Mouse (Mus musculus): ENCODE measurements around the gene Cnga4. TPM values are rescaled to one million over a fixed set of nuclear protein-coding genes. Genes with fewer than 3 reads are reported as not detected.
A peak's percentile ranks its signal among the peaks of the same experiment; 100 is the strongest.

The Cnga4 gene
- polyA plus RNA-seq, 1 experiment from 2014 or later, result not detected

DNA sequence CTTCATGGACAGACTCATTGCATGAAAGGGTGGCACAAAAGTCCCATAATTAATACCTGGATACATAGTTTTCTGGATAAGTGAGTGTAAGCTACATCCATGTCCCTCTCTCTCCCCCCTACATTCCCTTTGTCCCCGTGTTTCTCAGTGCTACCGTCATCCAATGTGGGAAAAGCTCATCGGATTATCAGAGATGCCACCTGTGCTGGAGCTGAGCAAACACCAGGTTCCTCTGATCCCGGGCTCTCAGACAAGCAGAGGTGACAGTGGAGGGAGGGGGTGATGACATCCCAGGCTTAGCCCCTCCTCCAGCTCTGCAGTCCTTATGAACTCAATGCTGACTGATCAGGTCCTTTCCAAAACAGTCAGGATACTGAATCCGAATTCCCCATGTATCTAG lies 20.0 kb downstream of the Cnga4 start:
- H3K27ac ChIP-seq (ENCODE audit: low read length), result no peak overlapping the region
- no peaks in the 10 kb centered on the region for H3K4me1 ChIP-seq (ENCODE audit: control insufficient read depth, insufficient read depth, low read length)
- H3K9ac ChIP-seq (replicated peaks; ENCODE audit: low read depth, low read length), result no peak overlapping the region
- 20% methylated on average over 5 of the region's 5 CpGs for WGBS
- no peaks in the 10 kb centered on the region for H3K36me3 ChIP-seq (ENCODE audit: control insufficient read depth, insufficient read depth, low read length)
- H3K9me3 ChIP-seq (ENCODE audit: control insufficient read depth, low read depth, low read length), result no peaks in the 10 kb centered on the region
- H3K4me3 ChIP-seq (ENCODE audit: low read depth, low read length), result no peak overlapping the region
- no peak for ATAC-seq (ENCODE audit: insufficient number of reproducible peaks, insufficient read depth, low FRiP score, low read depth)
- H3K4me2 ChIP-seq (replicated peaks; ENCODE audit: low read depth, low read length), result no peak overlapping the region
- H3K27me3 ChIP-seq (ENCODE audit: control insufficient read depth, insufficient read depth, low read length), result 0 out of 2 replicates have a peak, but pooled peaks cover 22% of the 10 kb centered on the region

DNA sequence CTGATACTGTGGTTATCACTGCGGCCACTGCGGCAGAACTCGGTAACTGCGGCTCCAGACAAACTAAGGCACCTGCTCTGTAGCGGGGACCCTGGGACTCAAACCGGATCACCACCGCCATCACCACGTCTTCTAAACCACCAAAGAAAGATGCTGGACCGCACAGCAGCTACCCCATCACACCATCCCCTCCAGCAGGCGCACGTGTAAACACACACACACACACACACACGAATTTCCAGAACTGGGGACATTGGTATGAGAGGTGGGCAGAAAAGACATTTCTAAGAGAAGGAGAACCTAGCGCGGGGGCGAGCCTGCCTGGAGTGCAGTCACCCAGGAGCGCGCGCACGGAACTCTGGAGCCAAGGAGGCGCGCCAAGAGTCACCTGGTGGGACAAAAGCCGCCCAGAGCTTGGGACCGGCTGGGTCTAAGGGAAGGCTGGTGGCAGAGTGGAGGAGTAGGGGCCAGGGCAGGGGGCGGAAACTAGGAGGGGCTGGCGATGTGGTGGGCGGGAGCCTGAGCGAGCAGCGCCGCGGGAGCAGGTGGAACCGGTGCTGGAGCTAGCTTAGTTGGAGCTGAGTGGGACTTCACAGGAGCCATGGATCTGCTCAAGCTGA lies 21.2 kb downstream of the Cnga4 start, which contains the start of gene Cckbr:
TSS of gene Cckbr (plus strand) at position 308 of the 620 bp plus-strand sequence.
- ATAC-seq (ENCODE audit: insufficient number of reproducible peaks, insufficient read depth, low FRiP score, low read depth), result peak; percentile 91
- Histone ChIP-seq H3K4me3 (ENCODE audit: low read depth, low read length) (peak within 1 kb of the TSS; percentile 29), H3K36me3 (ENCODE audit: control insufficient read depth, insufficient read depth, low read length) (no peaks in the 10 kb centered on the region), H3K27ac (ENCODE audit: low read length) (no peak within 1 kb of the TSS), H3K9me3 (ENCODE audit: control insufficient read depth, low read depth, low read length) (no peaks in the 10 kb centered on the region), H3K4me2 (replicated peaks; ENCODE audit: low read depth, low read length) (peak within 1 kb of the TSS; percentile 68), H3K9ac (replicated peaks; ENCODE audit: low read depth, low read length) (no peak within 1 kb of the TSS), H3K4me1 (ENCODE audit: control insufficient read depth, insufficient read depth, low read length) (no peaks in the 10 kb centered on the region), H3K27me3 (ENCODE audit: control insufficient read depth, insufficient read depth, low read length) (0 out of 2 replicates have a peak, but pooled peaks cover 22% of the 10 kb centered on the region)
- 1% methylated on average over 31 of the region's 31 CpGs for WGBS

DNA sequence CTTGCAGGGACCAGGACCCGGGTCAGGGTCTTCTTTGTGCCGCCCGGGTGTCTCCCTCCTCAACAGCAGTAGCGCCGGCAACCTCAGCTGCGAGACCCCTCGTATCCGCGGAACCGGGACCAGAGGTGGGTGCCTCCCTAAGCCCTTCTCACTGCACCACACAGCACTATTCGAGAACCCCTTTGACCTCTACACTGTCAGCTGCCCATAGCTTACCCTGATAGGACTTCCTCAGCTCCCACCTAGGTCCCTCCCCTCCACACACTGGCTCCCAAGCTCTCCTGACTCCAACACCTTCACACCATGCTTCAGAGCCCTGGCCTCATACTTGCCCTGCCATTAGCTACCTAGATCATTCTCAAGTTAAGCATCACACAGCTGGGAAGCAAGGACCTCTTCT lies 21.7 kb downstream of the Cnga4 start:
- Histone ChIP-seq H3K4me2 (replicated peaks; ENCODE audit: low read depth, low read length) (peak overlapping the region; percentile 68), H3K36me3 (ENCODE audit: control insufficient read depth, insufficient read depth, low read length) (no peaks in the 10 kb centered on the region), H3K9me3 (ENCODE audit: control insufficient read depth, low read depth, low read length) (no peaks in the 10 kb centered on the region), H3K4me3 (ENCODE audit: low read depth, low read length) (peak overlapping the region; percentile 29), H3K4me1 (ENCODE audit: control insufficient read depth, insufficient read depth, low read length) (no peaks in the 10 kb centered on the region), H3K9ac (replicated peaks; ENCODE audit: low read depth, low read length) (no peak overlapping the region), H3K27me3 (ENCODE audit: control insufficient read depth, insufficient read depth, low read length) (0 out of 2 replicates have a peak, but pooled peaks cover 22% of the 10 kb centered on the region), H3K27ac (ENCODE audit: low read length) (no peak overlapping the region)
- peak; percentile 72 for ATAC-seq (ENCODE audit: insufficient number of reproducible peaks, insufficient read depth, low FRiP score, low read depth)
- 2% methylated on average over 9 of the region's 11 CpGs for WGBS

DNA sequence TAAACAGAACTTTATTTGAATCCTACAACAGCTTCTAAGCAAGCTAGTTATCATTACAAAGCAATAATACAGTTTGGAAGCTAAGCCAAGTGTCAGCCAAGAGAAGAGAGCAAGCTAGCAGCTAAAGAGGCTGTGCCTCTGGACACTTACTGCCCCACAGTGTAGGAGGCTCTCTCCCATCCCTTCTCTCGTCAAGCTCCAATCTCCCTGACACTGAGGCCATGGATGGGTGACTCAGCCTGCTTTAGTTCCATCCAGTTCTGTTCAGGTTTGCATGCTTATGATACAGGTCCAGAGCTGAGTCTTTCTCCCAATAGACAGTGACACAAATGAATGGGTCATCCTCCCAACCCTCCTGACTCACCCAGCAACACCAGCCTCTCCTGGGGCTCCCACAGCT lies 27.7 kb downstream of the Cnga4 start:
- Histone ChIP-seq H3K4me3 (ENCODE audit: low read depth, low read length) (no peak overlapping the region), H3K9ac (replicated peaks; ENCODE audit: low read depth, low read length) (no peak overlapping the region), H3K36me3 (ENCODE audit: control insufficient read depth, insufficient read depth, low read length) (no peaks in the 10 kb centered on the region), H3K27me3 (ENCODE audit: control insufficient read depth, insufficient read depth, low read length) (no peaks in the 10 kb centered on the region), H3K4me2 (replicated peaks; ENCODE audit: low read depth, low read length) (no peak overlapping the region), H3K27ac (ENCODE audit: low read length) (no peak overlapping the region), H3K4me1 (ENCODE audit: control insufficient read depth, insufficient read depth, low read length) (no peaks in the 10 kb centered on the region), H3K9me3 (ENCODE audit: control insufficient read depth, low read depth, low read length) (no peaks in the 10 kb centered on the region)
- ATAC-seq (ENCODE audit: insufficient number of reproducible peaks, insufficient read depth, low FRiP score, low read depth), result no peak
- 40% methylated on average over 1 of the region's 1 CpGs for WGBS

DNA sequence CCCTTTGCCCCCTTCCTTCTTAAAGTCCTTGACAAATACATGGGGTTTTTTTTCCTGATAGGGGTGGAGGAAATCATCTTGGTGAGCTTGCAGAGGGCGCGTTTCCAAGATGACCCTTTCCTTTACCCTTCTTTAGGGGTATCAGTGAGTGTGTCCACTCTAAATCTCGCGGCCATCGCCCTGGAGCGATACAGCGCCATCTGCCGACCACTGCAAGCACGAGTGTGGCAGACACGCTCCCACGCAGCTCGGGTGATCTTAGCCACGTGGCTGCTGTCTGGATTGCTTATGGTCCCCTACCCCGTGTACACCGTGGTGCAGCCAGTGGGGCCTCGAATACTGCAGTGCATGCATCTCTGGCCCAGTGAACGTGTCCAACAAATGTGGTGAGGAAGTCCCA lies 29.5 kb downstream of the Cnga4 start:
- Histone ChIP-seq H3K27me3 (ENCODE audit: control insufficient read depth, insufficient read depth, low read length) (no peaks in the 10 kb centered on the region), H3K4me2 (replicated peaks; ENCODE audit: low read depth, low read length) (no peak overlapping the region), H3K36me3 (ENCODE audit: control insufficient read depth, insufficient read depth, low read length) (no peaks in the 10 kb centered on the region), H3K27ac (ENCODE audit: low read length) (no peak overlapping the region), H3K4me3 (ENCODE audit: low read depth, low read length) (no peak overlapping the region), H3K9ac (replicated peaks; ENCODE audit: low read depth, low read length) (no peak overlapping the region), H3K9me3 (ENCODE audit: control insufficient read depth, low read depth, low read length) (no peaks in the 10 kb centered on the region), H3K4me1 (ENCODE audit: control insufficient read depth, insufficient read depth, low read length) (no peaks in the 10 kb centered on the region)
- ATAC-seq (ENCODE audit: insufficient number of reproducible peaks, insufficient read depth, low FRiP score, low read depth), result no peak
- WGBS, result 84% methylated on average over 17 of the region's 17 CpGs

DNA sequence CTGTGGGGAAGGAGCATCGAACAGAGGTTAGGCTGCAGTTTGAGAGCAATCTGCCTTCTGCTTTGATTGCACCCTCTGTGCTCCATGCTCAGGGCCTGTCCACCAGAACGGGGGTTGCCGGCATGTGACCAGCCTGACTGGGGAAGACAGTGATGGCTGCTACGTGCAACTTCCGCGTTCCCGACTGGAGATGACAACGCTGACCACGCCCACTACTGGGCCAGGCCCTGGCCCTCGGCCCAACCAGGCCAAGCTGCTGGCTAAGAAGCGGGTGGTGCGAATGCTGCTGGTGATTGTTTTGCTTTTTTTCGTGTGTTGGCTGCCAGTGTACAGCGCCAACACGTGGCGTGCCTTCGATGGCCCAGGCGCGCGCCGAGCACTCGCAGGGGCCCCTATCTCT lies 30.4 kb downstream of the Cnga4 start:
- no peak overlapping the region for H3K4me2 ChIP-seq (replicated peaks; ENCODE audit: low read depth, low read length)
- H3K4me3 ChIP-seq (ENCODE audit: low read depth, low read length), result no peak overlapping the region
- H3K36me3 ChIP-seq (ENCODE audit: control insufficient read depth, insufficient read depth, low read length), result no peaks in the 10 kb centered on the region
- no peak overlapping the region for H3K9ac ChIP-seq (replicated peaks; ENCODE audit: low read depth, low read length)
- H3K4me1 ChIP-seq (ENCODE audit: control insufficient read depth, insufficient read depth, low read length), result no peaks in the 10 kb centered on the region
- H3K27me3 ChIP-seq (ENCODE audit: control insufficient read depth, insufficient read depth, low read length), result no peaks in the 10 kb centered on the region
- no peaks in the 10 kb centered on the region for H3K9me3 ChIP-seq (ENCODE audit: control insufficient read depth, low read depth, low read length)
- H3K27ac ChIP-seq (ENCODE audit: low read length), result no peak overlapping the region
- no peak for ATAC-seq (ENCODE audit: insufficient number of reproducible peaks, insufficient read depth, low FRiP score, low read depth)
- 80% methylated on average over 22 of the region's 22 CpGs for WGBS

DNA sequence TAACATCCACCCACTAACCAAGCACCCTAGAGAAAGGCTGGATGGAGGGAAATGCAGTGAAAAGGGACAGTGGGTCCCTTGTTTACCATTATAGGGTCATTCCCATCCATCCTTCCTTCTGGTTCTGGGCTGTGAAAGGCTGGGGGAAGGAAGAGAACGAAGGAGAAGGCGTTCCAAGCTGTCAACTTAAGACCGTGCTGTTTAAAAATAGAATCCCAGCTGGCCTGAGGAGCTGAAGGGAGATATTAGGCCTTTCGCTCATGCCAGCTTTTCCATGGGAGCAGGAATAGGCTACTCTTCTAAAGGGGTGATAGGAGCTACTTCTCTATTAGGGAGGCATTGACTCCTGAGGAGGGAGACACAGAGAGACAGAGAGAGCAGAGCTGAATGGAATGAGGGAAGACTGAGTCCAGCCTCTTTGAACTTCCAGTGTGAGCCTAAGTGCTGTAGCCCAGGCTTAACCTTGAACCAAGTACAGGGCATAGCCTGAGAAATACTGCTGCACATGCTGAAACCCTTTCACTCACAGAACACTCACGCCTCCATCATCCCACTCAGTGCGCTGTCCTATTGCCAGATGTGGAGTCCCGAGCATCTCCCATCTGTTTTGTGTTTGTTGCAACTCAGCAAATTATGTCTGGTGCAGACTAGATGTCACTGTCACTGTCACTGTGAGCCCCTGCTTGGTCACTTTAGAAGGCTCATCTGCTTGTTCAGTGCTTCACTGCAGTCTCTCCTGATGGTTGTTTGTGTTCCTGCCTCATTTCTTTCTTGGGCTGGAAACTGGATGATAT lies 33.8 kb downstream of the Cnga4 start:
- WGBS, result 49% methylated on average over 7 of the region's 7 CpGs
- Histone ChIP-seq H3K27me3 (ENCODE audit: control insufficient read depth, insufficient read depth, low read length) (no peaks in the 10 kb centered on the region), H3K9ac (replicated peaks; ENCODE audit: low read depth, low read length) (no peak overlapping the region), H3K4me2 (replicated peaks; ENCODE audit: low read depth, low read length) (no peak overlapping the region), H3K27ac (ENCODE audit: low read length) (no peak overlapping the region), H3K4me3 (ENCODE audit: low read depth, low read length) (no peak overlapping the region), H3K9me3 (ENCODE audit: control insufficient read depth, low read depth, low read length) (no peaks in the 10 kb centered on the region), H3K4me1 (ENCODE audit: control insufficient read depth, insufficient read depth, low read length) (no peaks in the 10 kb centered on the region), H3K36me3 (ENCODE audit: control insufficient read depth, insufficient read depth, low read length) (no peaks in the 10 kb centered on the region)
- ATAC-seq (ENCODE audit: insufficient number of reproducible peaks, insufficient read depth, low FRiP score, low read depth), result no peak

DNA sequence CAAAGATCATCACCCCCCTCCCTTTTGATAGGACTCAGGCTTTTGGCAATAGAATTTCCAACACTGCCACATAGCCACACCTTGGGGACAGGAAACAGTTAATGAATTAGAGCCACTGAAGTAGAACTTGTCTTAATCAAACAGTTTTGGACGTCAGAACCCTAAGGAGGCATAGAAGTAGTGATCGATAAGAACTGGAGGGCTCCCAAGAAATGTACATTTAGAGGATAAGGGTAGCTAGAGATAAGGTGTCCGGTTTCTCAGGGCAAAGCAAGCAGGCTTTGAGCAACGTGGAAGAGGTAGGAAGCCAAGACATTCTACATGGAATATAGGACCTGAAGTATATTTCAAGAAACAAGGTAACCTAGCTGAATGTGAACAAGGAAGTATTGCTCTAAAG lies 37.1 kb downstream of the Cnga4 start:
- WGBS, result 36% methylated on average over 4 of the region's 4 CpGs
- H3K9ac ChIP-seq (replicated peaks; ENCODE audit: low read depth, low read length), result no peak overlapping the region
- H3K4me3 ChIP-seq (ENCODE audit: low read depth, low read length), result no peak overlapping the region
- no peaks in the 10 kb centered on the region for H3K4me1 ChIP-seq (ENCODE audit: control insufficient read depth, insufficient read depth, low read length)
- no peaks in the 10 kb centered on the region for H3K36me3 ChIP-seq (ENCODE audit: control insufficient read depth, insufficient read depth, low read length)
- no peak overlapping the region for H3K4me2 ChIP-seq (replicated peaks; ENCODE audit: low read depth, low read length)
- H3K27ac ChIP-seq (ENCODE audit: low read length), result no peak overlapping the region
- no peaks in the 10 kb centered on the region for H3K9me3 ChIP-seq (ENCODE audit: control insufficient read depth, low read depth, low read length)
- no peaks in the 10 kb centered on the region for H3K27me3 ChIP-seq (ENCODE audit: control insufficient read depth, insufficient read depth, low read length)
- peak; percentile 61 for ATAC-seq (ENCODE audit: insufficient number of reproducible peaks, insufficient read depth, low FRiP score, low read depth)
